Mouse (Mus musculus) cerebellum, adult 2 months (tissue): ENCODE results near the gene Eef1akmt4. TPM values are rescaled to one million over a fixed set of nuclear protein-coding genes. Genes with fewer than 3 reads are reported as not detected.

Experiments used
- DNase-seq, 2 experiments: peaks; one replicate each; pipeline ENCODE4 v3.0.0; 2021
- H3K27ac ChIP-seq: fragments of 200-500 bp; 2 replicates; pipeline ENCODE4 v1.5.1; 2012; ENCODE audit warnings: low read length, control low read depth, inconsistent platforms; ENCODE audit not compliant: insufficient read depth
- H3K27me3 ChIP-seq: fragments of 200-500 bp; 2 replicates; pipeline ENCODE4 v1.6.1; 2012; ENCODE audit warnings: inconsistent platforms, mild to moderate bottlenecking, low read length, moderate library complexity; ENCODE audit not compliant: control insufficient read depth, insufficient read depth
- H3K4me1 ChIP-seq: fragments of 200-500 bp; 2 replicates; pipeline ENCODE4 v1.6.1; 2011; ENCODE audit warnings: low read length; ENCODE audit not compliant: control insufficient read depth, insufficient read depth
- H3K4me3 ChIP-seq: fragments of 200-500 bp; replicated peaks from 2 replicates; pipeline ENCODE3; 2011; ENCODE audit warnings: mild to moderate bottlenecking, low read depth, low read length, control low read depth; ENCODE audit not compliant: insufficient read depth
- CTCF ChIP-seq: fragments of 200-500 bp; IDR thresholded peaks from 2 replicates; pipeline ENCODE4 v1.5.1; 2011; ENCODE audit warnings: low read depth, mild to moderate bottlenecking, control low read depth, low read length, moderate library complexity, borderline replicate concordance; ENCODE audit not compliant: insufficient read depth
- POLR2A ChIP-seq: fragments of 200-500 bp; IDR thresholded peaks from 2 replicates; pipeline ENCODE4 v1.6.1; 2011; ENCODE audit warnings: low read length, control low read depth, borderline replicate concordance; ENCODE audit not compliant: insufficient read depth
- WGBS: fragments of 180-500 bp; shearing (Covaris S2); methylation state at CpG from one replicate; pipeline ENCODE4 v1.1.7; 2018; 5-methylcytosine and 5-hydroxymethylcytosine counted together
- polyA plus RNA-seq: library from polyadenylated mRNA; depleted of rRNA; stranded (reverse); fragments of >200 nt; gene quantifications from 2 replicates; pipeline ENCODE4 v1.2.3, GENCODE M21; 2012

The Eef1akmt4 gene
- polyA plus RNA-seq, 1 experiment, result 2.2 TPM

GRCm38 (mm10) chr16:20620751-20621190, 9.4 kb downstream of the Eef1akmt4 start:
- under 1% methylated on average over 32 of the region's 32 CpGs for WGBS
- DNase-seq, result no peak
- H3K4me3 ChIP-seq, result peak overlapping the region; percentile 91
- H3K27ac ChIP-seq, result peak overlapping the region; percentile 87
- H3K4me1 ChIP-seq, result peaks cover 4% of the 10 kb centered on the region; the same call in 1 of the 2 replicates
- TF ChIP-seq POLR2A (no peak), CTCF (no peak)
- H3K27me3 ChIP-seq, result no peaks in the 10 kb centered on the region

- Histone ChIP-seq H3K4me3 (peak within 1 kb of the TSS; percentile 91), H3K27me3 (no peaks in the 10 kb centered on the region), H3K27ac (peak within 1 kb of the TSS; percentile 87), H3K4me1 (peaks cover 4% of the 10 kb centered on the region; the same call in 1 of the 2 replicates)
- TF ChIP-seq CTCF (no peak), POLR2A (peak; percentile 32; the same call in 1 of the 2 replicates)
- DNase-seq, result peak; percentile 87 to 88
- 1% methylated on average over 74 of the region's 92 CpGs for WGBS
Observed at GRCm38 (mm10) chr16:20621191-20621990, 10.0 kb downstream of the Eef1akmt4 start, which contains the start of gene Camk2n2. TSS of gene Camk2n2 (minus strand) at chr16:20621287.

GRCm38 (mm10) chr16:20621991-20622685, 10.7 kb downstream of the Eef1akmt4 start:
- Histone ChIP-seq H3K27ac (peak overlapping the region; percentile 74), H3K27me3 (no peaks in the 10 kb centered on the region), H3K4me1 (peaks cover 4% of the 10 kb centered on the region; the same call in 1 of the 2 replicates), H3K4me3 (peak overlapping the region; percentile 79)
- TF ChIP-seq POLR2A, result no peak
- TF ChIP-seq CTCF, result no peak
- DNase-seq, result peak; percentile 84 to 87
- WGBS, result under 1% methylated on average over 37 of the region's 37 CpGs

GRCm38 (mm10) chr16:20623211-20623610, 11.8 kb downstream of the Eef1akmt4 start:
- no peak overlapping the region for H3K27ac ChIP-seq
- WGBS, result 32% methylated on average over 2 of the region's 2 CpGs

GRCm38 (mm10) chr16:20628871-20629391, 17.5 kb downstream of the Eef1akmt4 start:
- peak overlapping the region; percentile 4 for H3K4me3 ChIP-seq
- TF ChIP-seq POLR2A, result no peak
- TF ChIP-seq CTCF, result no peak

More at GRCm38 (mm10) chr16:20623211-20623610, 11.8 kb downstream of the Eef1akmt4 start:
- DNase-seq, result no peak
- H3K27me3 ChIP-seq, result no peaks in the 10 kb centered on the region
- peaks cover 4% of the 10 kb centered on the region; the same call in 1 of the 2 replicates for H3K4me1 ChIP-seq
- no peak overlapping the region for H3K4me3 ChIP-seq
- TF ChIP-seq CTCF (no peak), POLR2A (no peak)

GRCm38 (mm10) chr16:20629731-20630634, 18.6 kb downstream of the Eef1akmt4 start, which contains the start of gene Ece2:
TSS of gene Ece2 (plus strand) at chr16:20629828.
- Histone ChIP-seq H3K27ac (peak within 1 kb of the TSS; percentile 66), H3K4me3 (peak within 1 kb of the TSS; percentile 74), H3K27me3 (no peaks in the 10 kb centered on the region), H3K4me1 (peaks cover 12% of the 10 kb centered on the region)
- 1% methylated on average over 54 of the region's 54 CpGs for WGBS
- peak; percentile 66 to 76 for DNase-seq
- TF ChIP-seq POLR2A, result peak; percentile 39; the same call in 1 of the 2 replicates
- TF ChIP-seq CTCF, result no peak

More at GRCm38 (mm10) chr16:20628871-20629391, 17.5 kb downstream of the Eef1akmt4 start:
- 34% methylated on average over 11 of the region's 11 CpGs for WGBS
- Histone ChIP-seq H3K4me1 (peaks cover 12% of the 10 kb centered on the region), H3K27ac (no peak overlapping the region; the same call in 1 of the 2 replicates), H3K27me3 (no peaks in the 10 kb centered on the region)
- no peak for DNase-seq

- 79% methylated on average over 8 of the region's 8 CpGs for WGBS
- TF ChIP-seq POLR2A (no peak), CTCF (no peak)
- Histone ChIP-seq H3K27me3 (no peaks in the 10 kb centered on the region), H3K4me1 (0 out of 2 replicates have a peak, but pooled peaks cover 2% of the 10 kb centered on the region), H3K27ac (no peak overlapping the region), H3K4me3 (no peak overlapping the region)
- DNase-seq, result no peak
Observed at GRCm38 (mm10) chr16:20637410-20637809, 26.0 kb downstream of the Eef1akmt4 start.
